Mouse (Mus musculus): ENCODE measurements around the gene Lsm3. TPM values are rescaled to one million over a fixed set of nuclear protein-coding genes. Genes with fewer than 3 reads are reported as not detected.

Lsm3 gene
- polyA plus RNA-seq, 1 experiment from 2014 or later, result 332 TPM

GRCm38 (mm10) chr6:91476541-91476940 is 39.2 kb upstream of the Lsm3 start:
- WGBS, result 95% methylated on average over 2 of the region's 2 CpGs
- H3K4me1 ChIP-seq (ENCODE audit: control insufficient read depth, insufficient read depth, low read length), result peaks cover 13% of the 10 kb centered on the region
- H3K4me2 ChIP-seq (replicated peaks; ENCODE audit: low read depth, low read length), result no peak overlapping the region
- no peak overlapping the region for H3K27ac ChIP-seq (ENCODE audit: low read depth, low read length)
- H3K4me3 ChIP-seq (ENCODE audit: low read length), result no peak overlapping the region
- 0 out of 2 replicates have a peak overlapping the region, but pooled peaks have one; percentile 12 for H3K9ac ChIP-seq (ENCODE audit: low read depth, low read length)
- peaks cover 46% of the 10 kb centered on the region for H3K36me3 ChIP-seq (ENCODE audit: control insufficient read depth, insufficient read depth, low read length)
- no peaks in the 10 kb centered on the region for H3K27me3 ChIP-seq (ENCODE audit: control insufficient read depth, insufficient read depth, low read length)
- ATAC-seq (ENCODE audit: low FRiP score, low TSS enrichment), result no peak
- no peaks in the 10 kb centered on the region for H3K9me3 ChIP-seq (ENCODE audit: control insufficient read depth, low read length)

GRCm38 (mm10) chr6:91483371-91483770 is 32.4 kb upstream of the Lsm3 start:
- H3K4me1 ChIP-seq (ENCODE audit: control insufficient read depth, insufficient read depth, low read length), result no peaks in the 10 kb centered on the region
- no peaks in the 10 kb centered on the region for H3K9me3 ChIP-seq (ENCODE audit: control insufficient read depth, low read length)
- no peak overlapping the region for H3K4me3 ChIP-seq (ENCODE audit: low read length)
- no peak overlapping the region for H3K27ac ChIP-seq (ENCODE audit: low read depth, low read length)
- 100% methylated on average over 2 of the region's 2 CpGs for WGBS
- no peak overlapping the region for H3K9ac ChIP-seq (ENCODE audit: low read depth, low read length)
- H3K27me3 ChIP-seq (ENCODE audit: control insufficient read depth, insufficient read depth, low read length), result no peaks in the 10 kb centered on the region
- H3K4me2 ChIP-seq (replicated peaks; ENCODE audit: low read depth, low read length), result no peak overlapping the region
- no peak for ATAC-seq (ENCODE audit: low FRiP score, low TSS enrichment)
- H3K36me3 ChIP-seq (ENCODE audit: control insufficient read depth, insufficient read depth, low read length), result peaks cover 97% of the 10 kb centered on the region

- Histone ChIP-seq H3K9me3 (ENCODE audit: control insufficient read depth, low read length) (no peaks in the 10 kb centered on the region), H3K4me3 (ENCODE audit: low read length) (no peak overlapping the region), H3K36me3 (ENCODE audit: control insufficient read depth, insufficient read depth, low read length) (peaks cover 93% of the 10 kb centered on the region), H3K4me1 (ENCODE audit: control insufficient read depth, insufficient read depth, low read length) (no peaks in the 10 kb centered on the region), H3K9ac (ENCODE audit: low read depth, low read length) (no peak overlapping the region), H3K27ac (ENCODE audit: low read depth, low read length) (no peak overlapping the region), H3K27me3 (ENCODE audit: control insufficient read depth, insufficient read depth, low read length) (no peaks in the 10 kb centered on the region), H3K4me2 (replicated peaks; ENCODE audit: low read depth, low read length) (no peak overlapping the region)
- 91% methylated on average over 15 of the region's 15 CpGs for WGBS
- no peak for ATAC-seq (ENCODE audit: low FRiP score, low TSS enrichment)
Observed at GRCm38 (mm10) chr6:91486736-91487453, 28.8 kb upstream of the Lsm3 start.

GRCm38 (mm10) chr6:91488496-91489212 is 27.1 kb upstream of the Lsm3 start:
- H3K4me3 ChIP-seq (ENCODE audit: low read length), result no peak overlapping the region
- H3K4me2 ChIP-seq (replicated peaks; ENCODE audit: low read depth, low read length), result no peak overlapping the region
- no peaks in the 10 kb centered on the region for H3K27me3 ChIP-seq (ENCODE audit: control insufficient read depth, insufficient read depth, low read length)
- no peaks in the 10 kb centered on the region for H3K9me3 ChIP-seq (ENCODE audit: control insufficient read depth, low read length)
- ATAC-seq (ENCODE audit: low FRiP score, low TSS enrichment), result no peak
- no peak overlapping the region for H3K27ac ChIP-seq (ENCODE audit: low read depth, low read length)
- H3K4me1 ChIP-seq (ENCODE audit: control insufficient read depth, insufficient read depth, low read length), result no peaks in the 10 kb centered on the region
- H3K36me3 ChIP-seq (ENCODE audit: control insufficient read depth, insufficient read depth, low read length), result peaks cover 86% of the 10 kb centered on the region
- WGBS, result 82% methylated on average over 9 of the region's 9 CpGs
- no peak overlapping the region for H3K9ac ChIP-seq (ENCODE audit: low read depth, low read length)

GRCm38 (mm10) chr6:91489872-91490271 is 25.9 kb upstream of the Lsm3 start:
- no peak overlapping the region for H3K4me2 ChIP-seq (replicated peaks; ENCODE audit: low read depth, low read length)
- no peaks in the 10 kb centered on the region for H3K27me3 ChIP-seq (ENCODE audit: control insufficient read depth, insufficient read depth, low read length)
- H3K27ac ChIP-seq (ENCODE audit: low read depth, low read length), result no peak overlapping the region
- no peaks in the 10 kb centered on the region for H3K4me1 ChIP-seq (ENCODE audit: control insufficient read depth, insufficient read depth, low read length)
- WGBS, result 85% methylated on average over 10 of the region's 10 CpGs
- no peak overlapping the region for H3K9ac ChIP-seq (ENCODE audit: low read depth, low read length)
- no peaks in the 10 kb centered on the region for H3K9me3 ChIP-seq (ENCODE audit: control insufficient read depth, low read length)
- no peak overlapping the region for H3K4me3 ChIP-seq (ENCODE audit: low read length)
- no peak for ATAC-seq (ENCODE audit: low FRiP score, low TSS enrichment)
- peaks cover 83% of the 10 kb centered on the region for H3K36me3 ChIP-seq (ENCODE audit: control insufficient read depth, insufficient read depth, low read length)

- Histone ChIP-seq H3K4me2 (replicated peaks; ENCODE audit: low read depth, low read length) (no peak overlapping the region), H3K27me3 (ENCODE audit: control insufficient read depth, insufficient read depth, low read length) (no peaks in the 10 kb centered on the region), H3K36me3 (ENCODE audit: control insufficient read depth, insufficient read depth, low read length) (peaks cover 79% of the 10 kb centered on the region), H3K4me1 (ENCODE audit: control insufficient read depth, insufficient read depth, low read length) (no peaks in the 10 kb centered on the region), H3K9ac (ENCODE audit: low read depth, low read length) (no peak overlapping the region), H3K4me3 (ENCODE audit: low read length) (no peak overlapping the region), H3K9me3 (ENCODE audit: control insufficient read depth, low read length) (no peaks in the 10 kb centered on the region), H3K27ac (ENCODE audit: low read depth, low read length) (no peak overlapping the region)
- WGBS, result 70% methylated on average over 6 of the region's 6 CpGs
- no peak for ATAC-seq (ENCODE audit: low FRiP score, low TSS enrichment)
Observed at GRCm38 (mm10) chr6:91491004-91491403, 24.7 kb upstream of the Lsm3 start.

- no peak overlapping the region for H3K9ac ChIP-seq (ENCODE audit: low read depth, low read length)
- H3K36me3 ChIP-seq (ENCODE audit: control insufficient read depth, insufficient read depth, low read length), result peaks cover 78% of the 10 kb centered on the region
- no peaks in the 10 kb centered on the region for H3K27me3 ChIP-seq (ENCODE audit: control insufficient read depth, insufficient read depth, low read length)
- no peak overlapping the region for H3K4me2 ChIP-seq (replicated peaks; ENCODE audit: low read depth, low read length)
- 87% methylated on average over 10 of the region's 10 CpGs for WGBS
- no peak for ATAC-seq (ENCODE audit: low FRiP score, low TSS enrichment)
- H3K4me3 ChIP-seq (ENCODE audit: low read length), result no peak overlapping the region
- H3K9me3 ChIP-seq (ENCODE audit: control insufficient read depth, low read length), result no peaks in the 10 kb centered on the region
- no peak overlapping the region for H3K27ac ChIP-seq (ENCODE audit: low read depth, low read length)
- no peaks in the 10 kb centered on the region for H3K4me1 ChIP-seq (ENCODE audit: control insufficient read depth, insufficient read depth, low read length)
Observed at GRCm38 (mm10) chr6:91493053-91493452, 22.7 kb upstream of the Lsm3 start.

GRCm38 (mm10) chr6:91494526-91494925 is 21.2 kb upstream of the Lsm3 start:
- Histone ChIP-seq H3K4me2 (replicated peaks; ENCODE audit: low read depth, low read length) (no peak overlapping the region), H3K9me3 (ENCODE audit: control insufficient read depth, low read length) (no peaks in the 10 kb centered on the region)

GRCm38 (mm10) chr6:91503302-91503701 is 12.4 kb upstream of the Lsm3 start:
- H3K27me3 ChIP-seq (ENCODE audit: control insufficient read depth, insufficient read depth, low read length), result no peaks in the 10 kb centered on the region
- no peak overlapping the region for H3K4me2 ChIP-seq (replicated peaks; ENCODE audit: low read depth, low read length)
- no peak overlapping the region for H3K27ac ChIP-seq (ENCODE audit: low read depth, low read length)
- no peak for ATAC-seq (ENCODE audit: low FRiP score, low TSS enrichment)
- no peak overlapping the region for H3K9ac ChIP-seq (ENCODE audit: low read depth, low read length)
- no peak overlapping the region for H3K4me3 ChIP-seq (ENCODE audit: low read length)
- H3K9me3 ChIP-seq (ENCODE audit: control insufficient read depth, low read length), result no peaks in the 10 kb centered on the region
- H3K4me1 ChIP-seq (ENCODE audit: control insufficient read depth, insufficient read depth, low read length), result no peaks in the 10 kb centered on the region
- WGBS, result 84% methylated on average over 1 of the region's 1 CpGs
- H3K36me3 ChIP-seq (ENCODE audit: control insufficient read depth, insufficient read depth, low read length), result peaks cover 96% of the 10 kb centered on the region

More at GRCm38 (mm10) chr6:91494526-91494925, 21.2 kb upstream of the Lsm3 start:
- 91% methylated on average over 8 of the region's 8 CpGs for WGBS
- Histone ChIP-seq H3K36me3 (ENCODE audit: control insufficient read depth, insufficient read depth, low read length) (peaks cover 83% of the 10 kb centered on the region), H3K27ac (ENCODE audit: low read depth, low read length) (no peak overlapping the region), H3K4me3 (ENCODE audit: low read length) (no peak overlapping the region), H3K9ac (ENCODE audit: low read depth, low read length) (no peak overlapping the region), H3K27me3 (ENCODE audit: control insufficient read depth, insufficient read depth, low read length) (no peaks in the 10 kb centered on the region), H3K4me1 (ENCODE audit: control insufficient read depth, insufficient read depth, low read length) (no peaks in the 10 kb centered on the region)
- ATAC-seq (ENCODE audit: low FRiP score, low TSS enrichment), result no peak

Data from kidney, embryonic 14.5 days (tissue).